Mouse (Mus musculus) erythroblast, embryonic 14.5 days (primary cell): ENCODE results near the gene Serhl. TPM values are rescaled to one million over a fixed set of nuclear protein-coding genes. Genes with fewer than 3 reads are reported as not detected.

Experiments
- H3K27me3 ChIP-seq: 2 replicates; pipeline ENCODE4 v1.6.1; 2012; ENCODE audit warnings: inconsistent platforms; ENCODE audit not compliant: control insufficient read depth
- H3K36me3 ChIP-seq: 2 replicates; pipeline ENCODE4 v1.6.1; 2012; ENCODE audit warnings: mild to moderate bottlenecking, inconsistent platforms; ENCODE audit not compliant: control insufficient read depth
- H3K4me1 ChIP-seq: 2 replicates; pipeline ENCODE4 v1.6.1; 2012; ENCODE audit warnings: inconsistent platforms; ENCODE audit not compliant: control insufficient read depth
- H3K4me3 ChIP-seq: replicated peaks from 2 replicates; pipeline ENCODE3; 2012; ENCODE audit warnings: moderate library complexity, mild to moderate bottlenecking, inconsistent platforms
- H3K9me3 ChIP-seq: 2 replicates; pipeline ENCODE4 v1.6.1; 2012; ENCODE audit warnings: low read length, inconsistent platforms, mixed read lengths; ENCODE audit not compliant: control insufficient read depth
- GATA1 ChIP-seq: IDR thresholded peaks from 2 replicates; pipeline ENCODE4 v1.6.1; 2012; ENCODE audit warnings: low read length, inconsistent platforms, mixed read lengths
- TAL1 ChIP-seq: IDR thresholded peaks from 3 replicates; pipeline ENCODE4 v1.6.1; 2012; ENCODE audit warnings: low read length, inconsistent platforms, mixed read lengths
- polyA plus RNA-seq: library from polyadenylated mRNA; stranded (reverse); fragments of >175 nt; gene quantifications from 2 replicates; pipeline ENCODE4 v1.2.3, GENCODE M21; 2012

The Serhl gene
- polyA plus RNA-seq, 1 experiment = 0.07 TPM

DNA sequence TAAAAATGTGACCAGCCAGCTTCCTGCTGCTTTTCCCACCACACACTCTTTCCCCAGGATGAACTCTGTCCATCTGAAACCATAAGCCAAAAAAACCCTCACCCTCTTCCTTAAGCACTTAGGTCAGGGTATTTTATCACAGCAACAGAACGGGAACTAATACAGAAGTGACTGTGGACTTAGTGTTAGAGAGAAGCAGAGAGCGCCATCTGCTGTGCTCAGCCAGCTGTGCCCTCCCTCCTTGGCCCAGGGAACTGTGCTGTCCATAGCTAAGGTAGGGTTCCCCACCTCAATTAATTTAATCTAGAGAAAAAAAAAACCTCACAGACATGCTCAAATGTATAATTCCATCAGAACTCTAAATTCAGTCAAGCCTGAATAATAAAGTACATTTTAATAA lies 6.6 kb downstream of the Serhl start:
- Histone ChIP-seq H3K27me3 (peaks cover 18% of the 10 kb centered on the region), H3K36me3 (no peaks in the 10 kb centered on the region), H3K4me3 (no peak overlapping the region), H3K9me3 (no peaks in the 10 kb centered on the region), H3K4me1 (peaks cover 19% of the 10 kb centered on the region)
- no peak for TF ChIP-seq GATA1
- no peak for TF ChIP-seq TAL1

DNA sequence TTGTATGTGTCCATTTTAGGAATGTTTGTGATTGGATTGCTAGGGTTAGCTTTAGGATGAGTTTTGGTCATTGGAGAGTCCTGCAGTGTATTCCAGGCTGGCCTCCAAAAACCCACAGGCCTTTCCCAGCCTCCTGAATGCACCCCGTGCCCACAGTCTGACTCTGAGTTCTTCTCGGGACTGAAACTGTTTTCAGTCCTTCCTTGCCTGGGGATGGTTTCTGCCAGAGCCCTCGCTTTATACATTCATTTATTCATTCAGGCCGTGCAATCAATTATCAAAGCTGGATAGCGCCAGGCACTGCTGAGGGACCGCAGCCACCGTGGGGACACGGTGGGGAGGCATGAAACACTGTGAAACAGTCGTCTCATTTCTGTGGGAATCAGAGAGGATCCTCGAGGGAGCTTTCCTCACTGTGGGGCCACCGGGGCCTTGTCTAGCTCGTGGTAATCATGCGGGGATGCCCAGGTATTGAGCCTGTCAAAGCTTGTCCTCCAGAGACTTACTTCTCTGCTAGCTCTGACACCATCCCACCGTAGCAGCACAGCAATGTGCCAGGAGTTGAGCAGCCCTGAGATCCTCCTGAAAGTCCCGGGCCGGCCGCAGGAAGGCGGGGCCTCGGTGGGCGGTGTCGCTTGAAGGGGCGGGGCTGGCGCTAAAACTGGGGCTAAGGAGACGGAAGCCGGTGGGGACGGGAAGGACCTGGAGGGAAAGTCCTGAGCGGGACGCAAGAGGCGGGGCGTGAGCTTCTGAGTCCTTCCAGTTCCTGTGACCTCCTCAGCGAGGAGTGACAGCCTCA lies 10.4 kb downstream of the Serhl start:
- Histone ChIP-seq H3K4me3 (peak overlapping the region; percentile 75), H3K36me3 (no peaks in the 10 kb centered on the region), H3K27me3 (peaks cover 16% of the 10 kb centered on the region), H3K9me3 (no peaks in the 10 kb centered on the region), H3K4me1 (peaks cover 17% of the 10 kb centered on the region)
- no peak for TF ChIP-seq GATA1

DNA sequence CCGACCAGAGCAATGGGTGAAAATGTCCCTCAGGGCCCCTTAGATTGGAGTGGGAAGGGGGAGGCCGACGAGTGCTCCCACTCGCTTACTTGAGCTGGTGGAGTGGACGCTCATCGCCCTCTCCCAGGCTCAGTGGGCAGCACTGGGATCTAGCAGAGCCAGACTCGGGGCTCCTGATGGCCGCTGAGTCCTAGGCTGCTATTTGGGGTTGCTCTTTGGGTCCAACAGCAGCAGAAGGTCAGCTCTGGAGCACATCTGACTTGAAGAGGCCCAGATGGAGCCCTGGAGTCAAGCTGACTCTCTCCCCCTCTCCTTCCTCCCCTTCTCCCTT lies 11.0 kb downstream of the Serhl start:
- Histone ChIP-seq H3K4me3 (peak overlapping the region; percentile 75), H3K9me3 (no peaks in the 10 kb centered on the region), H3K36me3 (no peaks in the 10 kb centered on the region), H3K27me3 (peaks cover 16% of the 10 kb centered on the region), H3K4me1 (peaks cover 17% of the 10 kb centered on the region)
- TF ChIP-seq GATA1 = no peak

DNA sequence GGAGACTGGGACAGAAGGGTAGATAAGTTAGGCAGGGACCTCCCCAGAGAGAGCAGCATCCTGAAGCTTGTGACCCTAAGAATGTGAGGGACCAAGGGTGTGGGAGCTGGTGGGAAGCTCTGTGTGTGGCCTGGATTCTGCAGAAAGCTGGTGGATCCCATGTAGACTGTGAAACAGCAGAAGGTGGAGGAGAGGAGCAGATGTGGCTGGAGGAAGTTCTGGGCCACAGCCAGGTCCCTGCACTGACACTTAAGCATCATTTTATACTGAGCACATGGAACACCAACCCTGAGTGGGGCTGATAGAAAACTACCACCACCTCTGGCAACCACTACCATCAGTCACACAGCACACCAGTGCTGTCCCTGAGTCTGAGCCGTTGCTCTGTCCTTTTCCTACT lies 13.8 kb downstream of the Serhl start:
- H3K36me3 ChIP-seq = no peaks in the 10 kb centered on the region
- H3K4me3 ChIP-seq = no peak overlapping the region
- peaks cover 17% of the 10 kb centered on the region for H3K4me1 ChIP-seq
- peaks cover 11% of the 10 kb centered on the region for H3K27me3 ChIP-seq
- no peak for TF ChIP-seq TAL1
- TF ChIP-seq GATA1 = no peak
- H3K9me3 ChIP-seq = no peaks in the 10 kb centered on the region

DNA sequence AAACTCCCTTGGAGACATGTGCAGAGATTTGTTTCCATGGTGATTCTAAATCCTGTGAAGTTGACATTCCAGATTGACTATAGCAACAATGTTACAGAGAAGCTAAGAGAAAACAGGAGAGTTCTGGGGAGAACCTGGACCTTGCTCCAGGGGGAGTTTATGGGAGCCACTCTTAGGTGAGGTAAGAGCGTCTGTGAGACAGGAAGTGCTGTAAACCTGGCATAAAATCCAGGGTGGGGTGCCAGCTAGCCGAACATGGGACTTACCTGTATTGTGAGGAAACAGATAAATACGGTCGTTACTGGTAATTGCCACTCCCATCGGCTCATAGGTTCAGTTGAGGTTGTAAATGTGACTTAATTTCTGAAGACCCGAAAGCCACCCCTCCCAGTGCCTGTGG lies 17.1 kb downstream of the Serhl start:
- H3K9me3 ChIP-seq = no peaks in the 10 kb centered on the region
- no peak overlapping the region for H3K4me3 ChIP-seq
- H3K36me3 ChIP-seq = no peaks in the 10 kb centered on the region
- TF ChIP-seq TAL1 = no peak
- no peak for TF ChIP-seq GATA1
- no peaks in the 10 kb centered on the region for H3K4me1 ChIP-seq
- no peaks in the 10 kb centered on the region for H3K27me3 ChIP-seq

DNA sequence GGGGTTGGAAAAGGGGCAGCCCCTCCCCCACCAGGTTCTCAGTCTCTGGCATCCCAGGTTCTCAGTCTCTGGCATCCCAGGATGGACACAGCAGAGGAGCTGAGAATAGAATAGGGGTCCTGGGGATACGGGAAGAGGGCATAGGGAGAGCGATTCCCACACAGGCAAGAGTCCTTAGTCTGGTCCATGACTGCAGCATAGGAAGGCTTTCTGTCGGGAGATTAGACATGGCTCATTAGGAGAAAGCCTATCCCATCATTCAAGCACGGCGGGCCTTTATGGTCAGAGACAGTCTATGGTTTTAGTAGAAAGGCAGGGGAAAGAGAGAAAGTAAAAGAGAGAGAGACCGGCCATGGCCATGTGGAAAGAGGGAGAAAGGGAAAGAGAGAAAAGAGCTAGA lies 18.5 kb downstream of the Serhl start:
- no peaks in the 10 kb centered on the region for H3K9me3 ChIP-seq
- TF ChIP-seq TAL1 = no peak
- no peak for TF ChIP-seq GATA1
- no peak overlapping the region for H3K4me3 ChIP-seq
- H3K27me3 ChIP-seq = no peaks in the 10 kb centered on the region
- H3K4me1 ChIP-seq = no peaks in the 10 kb centered on the region; the same call in 1 of the 2 replicates
- H3K36me3 ChIP-seq = no peaks in the 10 kb centered on the region

DNA sequence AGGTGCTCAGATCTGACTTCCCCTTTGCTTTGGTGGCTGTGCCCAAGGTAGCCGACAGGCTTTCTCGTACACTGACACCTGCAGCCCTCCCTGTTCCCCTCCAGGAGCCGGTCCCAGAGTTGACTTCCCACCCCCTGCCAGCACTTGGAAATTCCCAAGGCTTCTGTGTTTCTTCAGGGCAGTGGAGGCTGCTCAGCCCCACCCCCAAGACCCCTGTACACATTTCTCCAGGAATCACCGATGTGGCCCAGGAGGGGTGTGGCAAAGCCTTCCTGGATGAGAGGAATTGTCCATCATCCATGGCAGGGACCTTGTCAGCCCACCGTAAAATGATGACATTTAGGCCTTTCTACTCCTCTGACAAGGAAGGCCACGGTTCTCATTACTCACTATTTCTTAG lies 22.0 kb downstream of the Serhl start:
- no peaks in the 10 kb centered on the region for H3K27me3 ChIP-seq
- H3K36me3 ChIP-seq = peaks cover 25% of the 10 kb centered on the region
- TF ChIP-seq TAL1 = no peak
- no peak for TF ChIP-seq GATA1
- no peak overlapping the region for H3K4me3 ChIP-seq
- H3K4me1 ChIP-seq = peaks cover 2% of the 10 kb centered on the region; the same call in 1 of the 2 replicates
- no peaks in the 10 kb centered on the region for H3K9me3 ChIP-seq

DNA sequence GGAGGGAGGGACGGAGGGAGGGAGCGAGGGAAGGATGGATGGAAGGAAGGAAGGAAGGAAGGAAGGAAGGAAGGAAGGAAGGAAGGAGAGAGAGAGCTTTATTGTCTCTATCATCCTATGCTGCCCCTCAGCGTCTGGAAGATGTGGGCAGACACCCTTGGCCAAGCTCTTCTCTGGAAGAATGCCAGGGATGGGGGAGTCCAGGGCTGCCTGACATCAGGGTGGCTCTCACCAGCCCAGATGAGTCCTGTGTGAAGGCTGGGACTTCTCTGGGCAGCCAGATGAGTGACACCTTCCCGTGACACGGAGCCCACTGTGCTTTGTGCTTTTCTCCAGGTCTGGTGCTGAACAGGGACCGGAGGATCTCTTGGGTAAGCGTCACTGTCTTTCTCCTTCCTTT lies 22.6 kb downstream of the Serhl start:
- H3K4me1 ChIP-seq = peaks cover 2% of the 10 kb centered on the region; the same call in 1 of the 2 replicates
- no peaks in the 10 kb centered on the region for H3K9me3 ChIP-seq
- no peaks in the 10 kb centered on the region for H3K27me3 ChIP-seq
- TF ChIP-seq GATA1 = no peak
- no peak for TF ChIP-seq TAL1
- H3K36me3 ChIP-seq = peaks cover 30% of the 10 kb centered on the region
- H3K4me3 ChIP-seq = no peak overlapping the region

DNA sequence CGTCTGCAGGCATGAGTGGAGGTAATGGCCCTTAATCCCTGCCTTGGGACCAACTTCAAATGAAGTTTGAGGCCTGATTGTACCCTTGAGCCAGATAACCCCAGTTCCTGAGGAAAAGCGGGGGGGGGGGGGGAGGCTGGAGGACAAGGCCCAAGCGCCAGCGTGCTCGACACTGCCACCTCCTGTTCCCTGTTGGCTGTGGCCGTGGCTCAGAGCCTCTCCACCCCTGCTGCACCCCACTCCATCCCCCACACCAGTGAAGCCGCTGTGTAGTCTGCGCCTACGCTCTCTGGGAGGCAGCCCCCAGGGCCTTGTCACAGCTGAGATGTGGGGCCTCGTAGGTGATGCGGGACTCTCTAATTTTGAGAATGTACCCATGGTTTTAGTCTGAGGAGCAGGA lies 23.6 kb downstream of the Serhl start:
- Histone ChIP-seq H3K36me3 (peaks cover 41% of the 10 kb centered on the region), H3K27me3 (no peaks in the 10 kb centered on the region), H3K9me3 (no peaks in the 10 kb centered on the region), H3K4me3 (no peak overlapping the region), H3K4me1 (peaks cover 2% of the 10 kb centered on the region; the same call in 1 of the 2 replicates)
- no peak for TF ChIP-seq TAL1
- TF ChIP-seq GATA1 = no peak

DNA sequence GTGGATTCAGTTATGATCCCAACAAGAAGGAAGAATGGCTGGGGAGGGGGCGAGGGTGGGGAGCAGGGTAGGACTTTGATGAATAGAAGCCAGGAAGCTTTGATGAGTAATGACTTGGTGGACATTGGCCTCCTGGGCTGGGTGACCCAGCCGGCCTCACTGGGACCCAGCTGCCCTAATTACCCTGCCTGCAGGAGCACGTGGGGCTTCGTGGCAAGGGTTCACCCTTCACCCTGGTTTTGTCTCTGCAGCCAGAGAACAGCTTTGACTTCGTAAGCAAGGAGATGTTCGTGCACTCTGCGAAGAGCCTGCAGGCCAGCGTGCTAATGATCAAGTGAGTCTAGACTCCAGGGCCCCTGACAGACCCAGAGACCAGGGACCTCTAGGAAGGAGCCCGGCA lies 24.8 kb downstream of the Serhl start:
- H3K36me3 ChIP-seq = peaks cover 53% of the 10 kb centered on the region
- peaks cover 2% of the 10 kb centered on the region; the same call in 1 of the 2 replicates for H3K4me1 ChIP-seq
- no peaks in the 10 kb centered on the region for H3K9me3 ChIP-seq
- H3K4me3 ChIP-seq = no peak overlapping the region
- H3K27me3 ChIP-seq = no peaks in the 10 kb centered on the region
- TF ChIP-seq TAL1 (no peak), GATA1 (no peak)
